Mouse (Mus musculus) CH12.LX (cell line): ENCODE measurements around the gene Atp6v1g2. TPM values are rescaled to one million over a fixed set of nuclear protein-coding genes. Genes with fewer than 3 reads are reported as not detected.

Experiments
- DNase-seq: peaks from one replicate; pipeline ENCODE4 v3.0.0-alpha.2; 2013; ENCODE audit errors: extremely low read depth
- H3K27ac ChIP-seq: 2 replicates; pipeline ENCODE4 v1.5.1; 2012; ENCODE audit warnings: low read depth, mild to moderate bottlenecking, control low read depth, moderate library complexity; ENCODE audit not compliant: insufficient read depth
- H3K27me3 ChIP-seq: replicated peaks from 2 replicates; pipeline ENCODE3; 2012; ENCODE audit warnings: inconsistent platforms
- H3K36me3 ChIP-seq, 2 experiments: replicated peaks in 1 of 2; 2 replicates each; pipeline versions ENCODE3 to v1.6.1; 2012; ENCODE audit warnings: inconsistent platforms in 1 of 2, low read length in 1 of 2, mild to moderate bottlenecking in 1 of 2, mixed read lengths in 1 of 2, moderate library complexity in 1 of 2; ENCODE audit not compliant: control insufficient read depth in 1 of 2, insufficient read depth in 1 of 2
- H3K4me1 ChIP-seq, 2 experiments: 2 replicates each; pipeline ENCODE4 v1.6.1; 2012; ENCODE audit warnings: inconsistent platforms in 1 of 2, moderate library complexity in 1 of 2; ENCODE audit not compliant: insufficient read depth in 2 of 2, control insufficient read depth in 1 of 2
- H3K4me2 ChIP-seq: 2 replicates; pipeline ENCODE4 v1.6.1; 2012; ENCODE audit warnings: low read depth, mild to moderate bottlenecking, control low read depth; ENCODE audit not compliant: poor library complexity, insufficient read depth, severe bottlenecking
- H3K4me3 ChIP-seq, 3 experiments: fragments of 150-350 bp in 1 of 3; sonication (generic) in 1 of 3; replicated peaks in 1 of 3; 2 replicates each; pipeline versions ENCODE3 to v1.5.1; 2011 to 2012; ENCODE audit warnings: low read depth in 2 of 3, low read length in 2 of 3, mild to moderate bottlenecking in 2 of 3, moderate library complexity in 2 of 3, control low read depth in 1 of 3, improper control_type of control experiment in 1 of 3, inconsistent platforms in 1 of 3, mixed read lengths in 1 of 3; ENCODE audit not compliant: poor library complexity in 1 of 3
- H3K79me2 ChIP-seq: replicated peaks from 2 replicates; pipeline ENCODE4 v1.6.1; 2012; ENCODE audit warnings: mild to moderate bottlenecking, moderate library complexity; ENCODE audit not compliant: control insufficient read depth, poor library complexity, insufficient read depth, severe bottlenecking; ENCODE audit errors: extremely low read depth
- H3K9ac ChIP-seq: 2 replicates; pipeline ENCODE4 v1.6.1; 2012; ENCODE audit warnings: low read depth, mild to moderate bottlenecking, control low read depth, moderate library complexity; ENCODE audit not compliant: insufficient read depth
- H3K9me3 ChIP-seq: replicated peaks from 2 replicates; pipeline ENCODE3; 2012; ENCODE audit warnings: low read length, inconsistent platforms, mixed read lengths
- BHLHE40 ChIP-seq: IDR thresholded peaks from 2 replicates; pipeline ENCODE4 v1.6.1; 2011; ENCODE audit warnings: mild to moderate bottlenecking, low read depth, low read length, improper control_type of control experiment
- CHD1 ChIP-seq: IDR thresholded peaks from 2 replicates; pipeline ENCODE4 v1.6.1; 2012; ENCODE audit warnings: low read depth, low read length, improper control_type of control experiment, inconsistent platforms
- CHD2 ChIP-seq: IDR thresholded peaks from 2 replicates; pipeline ENCODE4 v1.6.1; 2011; ENCODE audit warnings: low read length, improper control_type of control experiment
- CTCF ChIP-seq, 2 experiments: IDR thresholded peaks in 1 of 2; conservative IDR thresholded peaks in 1 of 2; 2 replicates each; pipeline ENCODE4 v1.5.1; 2011 to 2012; ENCODE audit warnings: low read depth in 2 of 2, low read length in 2 of 2, improper control_type of control experiment in 1 of 2, inconsistent platforms in 1 of 2, mild to moderate bottlenecking in 1 of 2, moderate library complexity in 1 of 2
- E2F4 ChIP-seq: IDR thresholded peaks from 2 replicates; pipeline ENCODE4 v1.6.1; 2011; ENCODE audit warnings: low read depth, low read length, improper control_type of control experiment; ENCODE audit not compliant: insufficient replicate concordance
- ELF1 ChIP-seq: IDR thresholded peaks from 2 replicates; pipeline ENCODE4 v1.6.1; 2014; ENCODE audit warnings: low read depth, mild to moderate bottlenecking, inconsistent platforms, low read length, improper control_type of control experiment
- EP300 ChIP-seq: IDR thresholded peaks from 2 replicates; pipeline ENCODE4 v1.6.1; 2011; ENCODE audit warnings: low read length, improper control_type of control experiment
- ETS1 ChIP-seq: conservative IDR thresholded peaks from 2 replicates; pipeline ENCODE4 v1.6.1; 2012; ENCODE audit warnings: low read depth, mild to moderate bottlenecking, inconsistent platforms, low read length, improper control_type of control experiment, moderate library complexity
- GABPA ChIP-seq: IDR thresholded peaks from 2 replicates; pipeline ENCODE4 v1.6.1; 2012; ENCODE audit warnings: low read depth, low read length, improper control_type of control experiment, inconsistent platforms; ENCODE audit not compliant: insufficient replicate concordance
- HCFC1 ChIP-seq: IDR thresholded peaks from 2 replicates; pipeline ENCODE4 v1.6.1; 2012; ENCODE audit warnings: low read depth, mild to moderate bottlenecking, inconsistent platforms, low read length, improper control_type of control experiment
- IRF4 ChIP-seq: IDR thresholded peaks from 2 replicates; pipeline ENCODE4 v1.6.1; 2014; ENCODE audit warnings: low read depth, mild to moderate bottlenecking, inconsistent platforms, low read length, improper control_type of control experiment
- JUN ChIP-seq: IDR thresholded peaks from 2 replicates; pipeline ENCODE4 v1.6.1; 2011; ENCODE audit warnings: low read depth, mild to moderate bottlenecking, low read length, improper control_type of control experiment, moderate library complexity; ENCODE audit not compliant: insufficient read depth
- JUND ChIP-seq: conservative IDR thresholded peaks from 2 replicates; pipeline ENCODE4 v1.6.1; 2011; ENCODE audit warnings: low read depth, low read length, improper control_type of control experiment
- KAT2A ChIP-seq: IDR thresholded peaks from 2 replicates; pipeline ENCODE4 v1.6.1; 2012; ENCODE audit warnings: low read length, improper control_type of control experiment, inconsistent platforms; ENCODE audit not compliant: insufficient replicate concordance
- MAFK ChIP-seq: IDR thresholded peaks from 2 replicates; pipeline ENCODE4 v1.6.1; 2011; ENCODE audit warnings: low read length, improper control_type of control experiment; ENCODE audit not compliant: insufficient replicate concordance
- MAX ChIP-seq: IDR thresholded peaks from 2 replicates; pipeline ENCODE4 v1.6.1; 2011; ENCODE audit warnings: low read length, improper control_type of control experiment
- MAZ ChIP-seq: IDR thresholded peaks from 2 replicates; pipeline ENCODE4 v1.6.1; 2012; ENCODE audit warnings: low read depth, mild to moderate bottlenecking, inconsistent platforms, low read length, improper control_type of control experiment, moderate library complexity
- MEF2A ChIP-seq: IDR thresholded peaks from 2 replicates; pipeline ENCODE4 v1.6.1; 2014; ENCODE audit warnings: low read depth, mild to moderate bottlenecking, inconsistent platforms, low read length, improper control_type of control experiment, borderline replicate concordance
- MXI1 ChIP-seq: IDR thresholded peaks from 2 replicates; pipeline ENCODE4 v1.6.1; 2011; ENCODE audit warnings: mild to moderate bottlenecking, low read depth, low read length, improper control_type of control experiment
- MYC ChIP-seq: IDR thresholded peaks from 2 replicates; pipeline ENCODE4 v1.6.1; 2011; ENCODE audit warnings: low read depth, mild to moderate bottlenecking, improper control_type of control experiment, low read length
- NELFE ChIP-seq: IDR thresholded peaks from 2 replicates; pipeline ENCODE4 v1.6.1; 2011; ENCODE audit warnings: low read depth, low read length, improper control_type of control experiment
- NRF1 ChIP-seq: IDR thresholded peaks from 2 replicates; pipeline ENCODE4 v1.6.1; 2014; ENCODE audit warnings: low read depth, mild to moderate bottlenecking, inconsistent platforms, low read length, improper control_type of control experiment, moderate library complexity
- PAX5 ChIP-seq: IDR thresholded peaks from 2 replicates; pipeline ENCODE4 v1.6.1; 2012; ENCODE audit warnings: low read length, inconsistent platforms, mixed read lengths
- POLR2A ChIP-seq: IDR thresholded peaks from 2 replicates; pipeline ENCODE4 v1.6.1; 2011; ENCODE audit warnings: low read depth, mild to moderate bottlenecking, improper control_type of control experiment, low read length
- POLR2AphosphoS2 ChIP-seq: IDR thresholded peaks from 2 replicates; pipeline ENCODE4 v1.6.1; 2011; ENCODE audit warnings: low read depth, low read length, improper control_type of control experiment
- RAD21 ChIP-seq: IDR thresholded peaks from 2 replicates; pipeline ENCODE4 v1.6.1; 2011; ENCODE audit warnings: low read depth, mild to moderate bottlenecking, low read length, improper control_type of control experiment, moderate library complexity
- RCOR1 ChIP-seq: conservative IDR thresholded peaks from 2 replicates; pipeline ENCODE4 v1.6.1; 2012; ENCODE audit warnings: low read depth, mild to moderate bottlenecking, inconsistent platforms, low read length, improper control_type of control experiment
- SIN3A ChIP-seq: IDR thresholded peaks from 2 replicates; pipeline ENCODE4 v1.6.1; 2012; ENCODE audit warnings: low read length, improper control_type of control experiment, inconsistent platforms
- SMC3 ChIP-seq: IDR thresholded peaks from 2 replicates; pipeline ENCODE4 v1.6.1; 2011; ENCODE audit warnings: low read depth, low read length, improper control_type of control experiment
- TBP ChIP-seq: conservative IDR thresholded peaks from 2 replicates; pipeline ENCODE4 v1.6.1; 2011; ENCODE audit warnings: low read depth, low read length, improper control_type of control experiment
- TCF12 ChIP-seq: IDR thresholded peaks from 2 replicates; pipeline ENCODE4 v1.6.1; 2014; ENCODE audit warnings: low read depth, mild to moderate bottlenecking, inconsistent platforms, low read length, improper control_type of control experiment
- UBTF ChIP-seq: IDR thresholded peaks from 2 replicates; pipeline ENCODE4 v1.6.1; 2012; ENCODE audit warnings: low read depth, mild to moderate bottlenecking, inconsistent platforms, low read length, improper control_type of control experiment, moderate library complexity
- USF1 ChIP-seq: IDR thresholded peaks from 2 replicates; pipeline ENCODE4 v1.6.1; 2014; ENCODE audit warnings: low read depth, mild to moderate bottlenecking, inconsistent platforms, low read length, improper control_type of control experiment
- USF2 ChIP-seq: conservative IDR thresholded peaks from 2 replicates; pipeline ENCODE4 v1.6.1; 2011; ENCODE audit warnings: low read depth, low read length, improper control_type of control experiment
- ZC3H11A ChIP-seq: IDR thresholded peaks from 2 replicates; pipeline ENCODE4 v1.6.1; 2012; ENCODE audit warnings: low read depth, mild to moderate bottlenecking, inconsistent platforms, low read length, improper control_type of control experiment
- ZKSCAN1 ChIP-seq: IDR thresholded peaks from 2 replicates; pipeline ENCODE4 v1.6.1; 2012; ENCODE audit warnings: low read depth, inconsistent platforms, low read length, improper control_type of control experiment, borderline replicate concordance
- ZMIZ1 ChIP-seq: IDR thresholded peaks from 2 replicates; pipeline ENCODE4 v1.6.1; 2012; ENCODE audit warnings: low read depth, mild to moderate bottlenecking, inconsistent platforms, low read length, improper control_type of control experiment
- ZNF384 ChIP-seq: IDR thresholded peaks from 2 replicates; pipeline ENCODE4 v1.6.1; 2012; ENCODE audit warnings: low read depth, low read length, improper control_type of control experiment, inconsistent platforms
- dilution Hi-C: fragments of 300-500 bp; cut with MboI; formaldehyde crosslinking; loops from 2 replicates; pipeline ENCODE4 v1.14.3; 2020; ENCODE audit warnings: low sequenced_read_pairs; ENCODE audit not compliant: extremely low pct_unique_long_range_greater_than_20kb, extremely low pct_ligation_motif_present
- in situ Hi-C: fragments of 300-500 bp; cut with MboI; formaldehyde crosslinking; loops from 3 replicates; pipeline ENCODE4 v1.14.3; 2019; ENCODE audit warnings: low sequenced_read_pairs, low pct_ligation_motif_present, low pct_unique_long_range_greater_than_20kb, mixed read lengths
- polyA plus RNA-seq: library from polyadenylated mRNA; unstranded; fragments of >175 nt; gene quantifications from 2 replicates; pipeline ENCODE4 v1.2.1, GENCODE M21; 2012; ENCODE audit warnings: low read depth; ENCODE audit not compliant: insufficient read length
- total RNA-seq, 2 experiments: library from RNA; depleted of rRNA; stranded (reverse); fragments of 300-350 nt in 1 of 2; fragments of >200 nt in 1 of 2; gene quantifications; 2 replicates each; pipeline ENCODE4 v1.2.3; 2012 to 2014

Gene Atp6v1g2
- total and polyA plus RNA-seq, 3 experiments = 0.23 to 1.4 (median 0.76) TPM

GRCm38 (mm10) chr17:35231022-35231421, 2.4 kb upstream of the Atp6v1g2 start:
- no peaks in the 10 kb centered on the region for H3K9me3 ChIP-seq
- in situ Hi-C loops = loop anchor here (5.0 to 10.0 kb wide), 3 partner anchors 59 to 216 kb away; partner anchors contain the start of genes Ly6g5b and Vwa7
- peaks cover 33 to 62% of the 10 kb centered on the region in 2 experiments for H3K36me3 ChIP-seq

GRCm38 (mm10) chr17:35232043-35232442, 1.4 kb upstream of the Atp6v1g2 start:
- H3K36me3 ChIP-seq = peaks cover 33 to 60% of the 10 kb centered on the region in 2 experiments
- H3K27me3 ChIP-seq = no peaks in the 10 kb centered on the region
- H3K27ac ChIP-seq = peak overlapping the region; percentile 41
- dilution Hi-C loops (no loop called here), in situ Hi-C loops (loop anchor here (5.0 to 10.0 kb wide), 3 partner anchors 60 to 217 kb away; partner anchors contain the start of genes Ly6g5b and Vwa7)
- peak overlapping the region; percentile 35; the same call in 1 of the 2 replicates for H3K9ac ChIP-seq
- peaks cover 31% of the 10 kb centered on the region for H3K79me2 ChIP-seq
- H3K4me1 ChIP-seq = peaks cover 17 to 67% of the 10 kb centered on the region in 2 experiments
- DNase-seq = peak; percentile 88
- no peaks in the 10 kb centered on the region for H3K9me3 ChIP-seq
- H3K4me3 ChIP-seq = no peak overlapping the region
- peak overlapping the region; percentile 69 for H3K4me2 ChIP-seq
- TF ChIP-seq TBP (no peak), JUN (no peak), SMC3 (peak; percentile 96), SIN3A (peak; percentile 61), USF1 (no peak), TCF12 (no peak), USF2 (no peak), MEF2A (0 out of 2 replicates have a peak, but pooled peaks have one; percentile 34), NELFE (no peak; the same call in 1 of the 2 replicates), E2F4 (no peak), ELF1 (peak; percentile 46), EP300 (0 out of 2 replicates have a peak, but pooled peaks have one; percentile 22), MAX (peak; percentile 59; the same call in 1 of the 2 replicates), ZMIZ1 (peak; percentile 41; the same call in 1 of the 2 replicates), ZC3H11A (peak; percentile 88), POLR2AphosphoS2 (no peak), MXI1 (no peak), POLR2A (no peak)

More at GRCm38 (mm10) chr17:35231022-35231421, 2.4 kb upstream of the Atp6v1g2 start:
- Histone ChIP-seq H3K9ac (no peak overlapping the region), H3K79me2 (peaks cover 31% of the 10 kb centered on the region), H3K4me1 (peaks cover 21 to 70% of the 10 kb centered on the region in 2 experiments), H3K27ac (peak overlapping the region; percentile 36), H3K4me3 (peak overlapping the region in 1 of 3 experiments; percentile 1), H3K27me3 (no peaks in the 10 kb centered on the region), H3K4me2 (peak overlapping the region; percentile 69; the same call in 1 of the 2 replicates)
- peak; percentile 67 for TF ChIP-seq NRF1
- no peak for TF ChIP-seq CHD2
- TF ChIP-seq MXI1 = peak; percentile 68; the same call in 1 of the 2 replicates
- no peak for TF ChIP-seq ELF1
- peak; percentile 46 for TF ChIP-seq SMC3
- no peak; the same call in 1 of the 2 replicates for TF ChIP-seq RAD21
- no peak for TF ChIP-seq GABPA
- 0 out of 2 replicates have a peak, but pooled peaks have one; percentile 32 for TF ChIP-seq MAX
- peak; percentile 59; the same call in 1 of the 2 replicates for TF ChIP-seq TCF12
- no peak for TF ChIP-seq CHD1
- TF ChIP-seq E2F4 = no peak
- no peak for TF ChIP-seq ZNF384
- TF ChIP-seq ZKSCAN1 = no peak
- TF ChIP-seq POLR2AphosphoS2 = no peak
- TF ChIP-seq RCOR1 = peak; percentile 65; the same call in 1 of the 2 replicates
- TF ChIP-seq ZC3H11A = no peak
- no peak for TF ChIP-seq NELFE
- TF ChIP-seq TBP = no peak
- TF ChIP-seq JUN = peak; percentile 58
- no peak for TF ChIP-seq POLR2A
- TF ChIP-seq HCFC1 = no peak
- TF ChIP-seq ETS1 = peak; percentile 62
- TF ChIP-seq USF2 = no peak
- peak; percentile 73 for TF ChIP-seq MYC
- TF ChIP-seq CTCF (conservative IDR thresholded peaks at IDR 0.05 in 1 of 2, IDR thresholded peaks at IDR 0.05 in 1 of 2; ENCODE audit: low read depth in 2 of 2, low read length in 2 of 2) = no peak
- TF ChIP-seq SIN3A = peak; percentile 87
- TF ChIP-seq ZMIZ1 = no peak
- TF ChIP-seq BHLHE40 = peak; percentile 76
- TF ChIP-seq EP300 = peak; percentile 80
- no peak for TF ChIP-seq MAZ
- no peak for TF ChIP-seq PAX5
- TF ChIP-seq MEF2A = no peak
- TF ChIP-seq KAT2A = no peak
- no peak for TF ChIP-seq MAFK
- TF ChIP-seq USF1 = no peak
- peak; percentile 92 for TF ChIP-seq JUND
- TF ChIP-seq IRF4 = peak; percentile 95
- TF ChIP-seq UBTF = no peak
- dilution Hi-C loops = no loop called here
- DNase-seq = peak; percentile 74
